Mouse (Mus musculus) limb, embryonic 14.5 days (tissue): ENCODE measurements around the gene Dusp2. TPM values are rescaled to one million over a fixed set of nuclear protein-coding genes. Genes with fewer than 3 reads are reported as not detected.

ENCODE experiments used
- ATAC-seq: fragments of 200-750 bp; cut with Nextera tagmentation; 2 replicates; pipeline ENCODE4 v1.8.0; 2017; ENCODE audit warnings: low read depth, moderate number of reproducible peaks, moderate TSS enrichment; ENCODE audit not compliant: low FRiP score
- DNase-seq: peaks from one replicate; pipeline ENCODE4 v3.0.0-alpha.2; 2015; ENCODE audit warnings: low spot score
- H3K27ac ChIP-seq: fragments of 300-500 bp; sonication (generic); replicated peaks from 2 replicates; pipeline ENCODE4 v1.5.1; 2014; ENCODE audit warnings: low read depth, mild to moderate bottlenecking, low read length, moderate library complexity, mixed read lengths
- H3K27me3 ChIP-seq: fragments of 300-500 bp; sonication (generic); 2 replicates; pipeline ENCODE4 v1.6.1; 2014; ENCODE audit warnings: low read length, mixed read lengths; ENCODE audit not compliant: control insufficient read depth, insufficient read depth
- H3K36me3 ChIP-seq: fragments of 300-500 bp; sonication (generic); 2 replicates; pipeline ENCODE4 v1.6.1; 2014; ENCODE audit warnings: mild to moderate bottlenecking, low read length, moderate library complexity, mixed read lengths; ENCODE audit not compliant: control insufficient read depth, insufficient read depth
- H3K4me1 ChIP-seq: fragments of 300-500 bp; sonication (generic); 2 replicates; pipeline ENCODE4 v1.6.1; 2014; ENCODE audit warnings: antibody characterized with exemption, low read length, mixed read lengths; ENCODE audit not compliant: control insufficient read depth, insufficient read depth
- H3K4me2 ChIP-seq: fragments of 300-500 bp; sonication (generic); replicated peaks from 2 replicates; pipeline ENCODE4 v1.6.1; 2014; ENCODE audit warnings: low read depth, mild to moderate bottlenecking, low read length, moderate library complexity; ENCODE audit not compliant: severe bottlenecking
- H3K4me3 ChIP-seq: fragments of 300-500 bp; sonication (generic); replicated peaks from 2 replicates; pipeline ENCODE4 v1.5.1; 2014; ENCODE audit warnings: low read length
- H3K9ac ChIP-seq: fragments of 300-500 bp; sonication (generic); 2 replicates; pipeline ENCODE4 v1.6.1; 2014; ENCODE audit warnings: mild to moderate bottlenecking, low read depth, low read length, moderate library complexity; ENCODE audit not compliant: severe bottlenecking
- H3K9me3 ChIP-seq: fragments of 300-500 bp; sonication (generic); 2 replicates; pipeline ENCODE4 v1.6.1; 2016; ENCODE audit warnings: low read length; ENCODE audit not compliant: control insufficient read depth
- POLR2A ChIP-seq: fragments of 200-500 bp; IDR thresholded peaks from 2 replicates; pipeline ENCODE4 v1.8.0; 2012; ENCODE audit warnings: inconsistent platforms, mild to moderate bottlenecking, moderate library complexity, borderline replicate concordance; ENCODE audit not compliant: insufficient read depth, insufficient read length; ENCODE audit errors: extremely low read depth
- WGBS: fragments of 180-500 bp; shearing (Covaris S2); extraction: QIAGEN DNeasy Blood & Tissue Kit; methylation state at CpG from one replicate; pipeline ENCODE4 v1.1.7; 2014; 5-methylcytosine and 5-hydroxymethylcytosine counted together
- polyA plus RNA-seq, 2 experiments: library from polyadenylated mRNA; depleted of rRNA in 1 of 2; stranded (reverse) in 1 of 2; unstranded in 1 of 2; fragments of >200 nt; fragmentation: Nextera tagmentation in 1 of 2; extraction: Ambion mirVana in 1 of 2; gene quantifications; 2 replicates each; pipeline versions ENCODE4 v1.2.1 to v1.2.3; 2012 to 2014

Dusp2 gene
- polyA plus RNA-seq, 2 experiments: 5.7 to 7.6 TPM

DNA sequence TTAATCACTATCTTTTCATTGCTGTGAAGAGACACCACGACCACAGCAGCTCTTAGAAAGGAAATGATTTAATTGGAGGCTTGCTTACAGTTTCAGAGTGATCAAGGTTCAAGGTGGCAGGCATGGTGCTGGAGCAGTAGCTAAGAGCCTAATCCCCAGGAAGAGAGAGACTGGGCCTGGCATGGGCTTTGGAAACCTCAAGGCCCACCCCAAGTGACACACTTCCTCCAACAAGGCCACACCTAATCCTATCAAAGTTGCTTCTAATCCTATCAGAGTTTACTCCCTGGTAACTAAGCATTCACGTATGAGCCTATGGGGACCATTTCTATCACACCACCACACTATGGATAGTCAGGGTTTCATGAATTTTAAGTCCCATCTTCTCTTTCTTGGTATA lies 25.7 kb upstream of the Dusp2 start:
- no peaks in the 10 kb centered on the region for H3K9me3 ChIP-seq
- H3K4me3 ChIP-seq: no peak overlapping the region
- ATAC-seq: no peak
- no peak for DNase-seq
- TF ChIP-seq POLR2A: no peak
- H3K9ac ChIP-seq: no peak overlapping the region
- 54% methylated on average over 2 of the region's 2 CpGs for WGBS
- H3K36me3 ChIP-seq: no peaks in the 10 kb centered on the region
- H3K27ac ChIP-seq: no peak overlapping the region
- H3K27me3 ChIP-seq: no peaks in the 10 kb centered on the region
- no peak overlapping the region for H3K4me2 ChIP-seq
- no peaks in the 10 kb centered on the region for H3K4me1 ChIP-seq

DNA sequence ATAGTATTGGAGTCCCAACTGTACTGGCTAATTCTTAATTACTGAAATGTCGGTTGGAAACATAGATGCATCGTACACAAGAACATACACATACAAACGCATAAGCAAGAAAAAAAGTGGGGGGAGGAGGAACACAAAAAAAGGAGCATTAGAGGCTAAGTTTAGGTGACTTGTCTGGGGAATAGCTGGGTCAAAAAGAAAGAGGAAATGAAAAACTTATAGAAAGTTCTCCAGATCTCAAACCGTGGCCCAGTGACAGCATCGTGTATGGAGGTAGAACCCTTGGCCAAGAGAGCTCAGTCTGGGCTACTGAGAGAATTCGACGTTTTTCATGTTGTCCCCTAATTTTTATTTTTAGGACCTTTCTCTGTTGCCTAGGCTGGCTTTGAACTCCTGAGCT lies 25.3 kb upstream of the Dusp2 start:
- Histone ChIP-seq H3K9ac (no peak overlapping the region), H3K27ac (no peak overlapping the region), H3K9me3 (no peaks in the 10 kb centered on the region), H3K4me2 (no peak overlapping the region), H3K4me3 (no peak overlapping the region), H3K36me3 (no peaks in the 10 kb centered on the region), H3K4me1 (no peaks in the 10 kb centered on the region), H3K27me3 (no peaks in the 10 kb centered on the region)
- TF ChIP-seq POLR2A: no peak
- 90% methylated on average over 7 of the region's 7 CpGs for WGBS
- DNase-seq (no peak), ATAC-seq (no peak)

DNA sequence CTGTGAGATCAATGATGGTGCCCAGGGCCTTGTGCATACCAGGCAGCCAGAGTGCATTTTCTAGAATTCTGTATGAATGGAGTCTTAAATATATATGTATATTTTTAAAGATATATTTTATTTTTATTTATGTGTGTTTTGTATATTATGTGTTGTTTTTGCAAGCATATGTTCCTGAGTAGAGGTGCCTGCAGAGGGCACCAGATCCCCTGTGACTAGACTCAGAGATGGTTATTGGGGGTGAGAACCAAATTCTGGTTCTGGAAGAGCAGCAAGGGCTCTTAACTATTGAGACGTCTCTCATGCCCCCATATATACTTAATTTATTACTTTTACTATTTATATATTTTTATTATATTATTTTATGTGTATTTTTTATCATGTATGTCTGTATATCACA lies 24.8 kb upstream of the Dusp2 start:
- Histone ChIP-seq H3K36me3 (no peaks in the 10 kb centered on the region), H3K4me2 (no peak overlapping the region), H3K4me1 (no peaks in the 10 kb centered on the region), H3K27me3 (no peaks in the 10 kb centered on the region), H3K27ac (no peak overlapping the region), H3K9ac (no peak overlapping the region), H3K9me3 (no peaks in the 10 kb centered on the region), H3K4me3 (no peak overlapping the region)
- 81% methylated on average over 1 of the region's 1 CpGs for WGBS
- DNase-seq: no peak
- no peak for TF ChIP-seq POLR2A
- ATAC-seq: no peak

DNA sequence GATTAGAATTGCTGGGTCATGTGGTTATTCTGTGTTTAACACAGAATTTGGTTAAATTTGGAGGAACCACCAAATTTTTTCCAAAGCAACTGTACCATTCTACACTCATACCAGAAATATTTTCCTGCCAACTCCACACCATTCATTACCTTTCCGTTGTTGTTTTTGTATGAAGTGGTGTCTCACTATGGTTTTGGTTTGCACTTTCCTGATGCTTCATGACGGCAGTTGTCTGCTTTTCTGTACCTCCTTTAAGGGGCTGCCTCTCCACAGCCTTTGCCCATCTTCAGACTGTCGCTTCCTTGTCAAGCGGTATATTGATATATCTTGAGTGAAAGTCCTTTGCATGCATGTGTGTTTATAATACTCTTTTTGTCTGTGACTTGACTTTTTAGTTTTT lies 23.2 kb upstream of the Dusp2 start:
- Histone ChIP-seq H3K9ac (no peak overlapping the region), H3K4me3 (no peak overlapping the region), H3K4me1 (no peaks in the 10 kb centered on the region), H3K27me3 (no peaks in the 10 kb centered on the region), H3K36me3 (no peaks in the 10 kb centered on the region), H3K4me2 (no peak overlapping the region), H3K27ac (no peak overlapping the region), H3K9me3 (no peaks in the 10 kb centered on the region)
- DNase-seq: no peak
- TF ChIP-seq POLR2A: no peak
- WGBS: 89% methylated on average over 4 of the region's 4 CpGs
- ATAC-seq: no peak

DNA sequence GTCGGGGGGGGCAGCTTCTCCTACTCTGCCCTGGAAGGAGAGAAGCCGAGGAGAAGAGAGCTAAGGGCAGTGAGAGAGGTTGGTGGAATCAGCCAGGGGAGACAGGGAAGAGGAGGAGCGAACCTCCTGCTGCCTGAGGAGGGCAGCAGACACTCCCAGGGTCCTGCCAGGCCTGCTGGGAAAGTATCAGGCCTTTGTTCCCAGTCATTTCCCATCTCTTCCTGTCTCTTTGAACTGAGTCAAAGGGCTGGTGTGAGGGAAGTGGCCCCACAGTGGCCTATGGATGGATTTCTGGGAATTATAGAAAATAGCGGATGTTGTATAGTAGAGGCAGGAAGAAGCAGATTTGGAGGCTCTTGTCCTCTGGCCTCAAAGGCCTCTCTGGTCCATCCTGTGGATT lies 22.1 kb upstream of the Dusp2 start:
- WGBS: 61% methylated on average over 4 of the region's 4 CpGs
- DNase-seq: no peak

More for the DNA sequence above, 22.1 kb upstream of the Dusp2 start:
- no peaks in the 10 kb centered on the region for H3K9me3 ChIP-seq
- no peak overlapping the region for H3K27ac ChIP-seq
- no peak overlapping the region for H3K4me3 ChIP-seq
- no peak overlapping the region for H3K4me2 ChIP-seq
- H3K9ac ChIP-seq: no peak overlapping the region
- H3K27me3 ChIP-seq: no peaks in the 10 kb centered on the region
- ATAC-seq: no peak
- no peak for TF ChIP-seq POLR2A
- H3K36me3 ChIP-seq: no peaks in the 10 kb centered on the region
- no peaks in the 10 kb centered on the region for H3K4me1 ChIP-seq
